In the genomic region with DNA sequence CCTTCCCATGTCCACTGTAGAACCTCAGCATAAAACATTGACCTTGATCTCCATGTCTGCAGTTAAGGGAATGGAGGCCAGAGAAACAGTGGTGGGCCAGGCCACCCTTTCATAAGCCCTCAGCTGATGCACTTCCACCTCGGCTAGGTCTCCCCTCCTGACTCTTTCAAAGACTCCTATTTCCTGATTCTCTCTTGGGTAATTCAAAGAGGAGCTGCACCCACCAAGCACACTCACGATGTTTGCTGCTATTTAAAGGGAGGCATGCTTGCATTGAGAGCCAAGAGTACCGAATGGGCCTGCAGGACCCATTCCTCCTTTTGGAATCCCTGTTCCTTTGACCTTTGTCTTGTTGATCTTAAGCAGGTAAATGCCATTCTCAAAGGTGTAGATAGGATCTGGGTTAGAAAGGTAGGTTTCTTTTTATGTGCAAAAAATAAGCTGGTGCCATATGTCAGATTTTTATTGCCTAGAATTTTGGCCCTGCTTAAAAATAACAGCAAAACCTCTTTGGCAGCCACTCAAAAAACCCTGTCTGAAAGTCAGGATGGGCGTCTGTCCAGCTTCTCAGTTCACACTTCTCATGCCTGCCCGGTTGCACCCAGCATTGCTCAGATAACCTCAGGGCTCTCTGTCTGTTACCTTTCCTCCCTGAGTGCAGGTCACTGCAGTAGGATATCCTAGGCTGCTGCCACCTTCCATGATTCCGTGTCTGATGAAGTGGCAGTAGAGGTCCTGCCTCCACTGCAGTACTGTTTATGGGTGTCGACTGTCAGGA, we compare ENCODE assay signal across 9 mouse cellular contexts.
DNase-seq lines count a peak whose midpoint lies in the region; ATAC-seq lines count a peak whose summit lies in the region.
"Had no signal": no experiment of that assay in that cellular context is flagged by ENCODE, and none has a peak within 500 bp of the region (broad histone marks: within the 10 kb centered on the region; RNA-seq: fewer than 3 reads in every experiment).

No protein-coding gene starts in this region.

- no peaks in the 10 kb centered on the region for H3K9me3 ChIP-seq in limb, embryonic 13.5 days
- no peaks in the 10 kb centered on the region for H3K9me3 ChIP-seq in limb, embryonic 10.5 days (replicated peaks)

- H3K4me1 ChIP-seq in limb, embryonic 13.5 days: peaks cover 23% of the 10 kb centered on the region
- no peaks in the 10 kb centered on the region for H3K4me1 ChIP-seq in limb, embryonic 10.5 days

- ATAC-seq in limb, embryonic 13.5 days (ENCODE audit: low FRiP score, low read depth): no peak
- ATAC-seq in activated CD4-positive, CD25-positive, alpha-beta regulatory T cell, adult 4 months: no peak

- peak overlapping the region; percentile 10; the same call in 1 of the 2 replicates for H3K27ac ChIP-seq in limb, embryonic 13.5 days
- no peak overlapping the region for H3K27ac ChIP-seq in limb, embryonic 10.5 days

- no peak overlapping the region; the same call in 1 of the 2 replicates for H3K9ac ChIP-seq in limb, embryonic 13.5 days

- WGBS in limb, embryonic 13.5 days: 71% methylated on average over 7 of the region's 7 CpGs
- 83% methylated on average over 7 of the region's 7 CpGs for WGBS in limb, embryonic 10.5 days

- no peak overlapping the region for H3K4me3 ChIP-seq in limb, embryonic 13.5 days
- no peak overlapping the region for H3K4me3 ChIP-seq in limb, embryonic 10.5 days
- H3K4me3 ChIP-seq: myocyte had no signal

- H3K27me3 ChIP-seq in limb, embryonic 13.5 days: no peaks in the 10 kb centered on the region
- no peaks in the 10 kb centered on the region for H3K27me3 ChIP-seq in limb, embryonic 10.5 days (ENCODE audit: low read depth, poor library complexity, severe bottlenecking)

- no peaks in the 10 kb centered on the region for H3K36me3 ChIP-seq in limb, embryonic 13.5 days
- no peaks in the 10 kb centered on the region for H3K36me3 ChIP-seq in limb, embryonic 10.5 days

- no peak for DNase-seq in limb, embryonic 10.5 days (ENCODE audit: low spot score)
- DNase-seq in cerebellum, adult 11 months: peak; percentile 77
- peak; percentile 36 for DNase-seq in gastrocnemius, postnatal 25 days
- DNase-seq in kidney, postnatal 4 days: peak; percentile 17 to 25
- no peak for DNase-seq in embryo, embryonic 10 days (ENCODE audit: low spot score)
- DNase-seq in retina, embryonic 14.5 days (ENCODE audit: low spot score): no peak

- no peak overlapping the region for H3K4me2 ChIP-seq in limb, embryonic 13.5 days (replicated peaks)

Comparison
In these comparisons a context has a peak if more than half of its experiments do, and no peak if none do; other contexts are left out.
1. DNase-seq: peak in cerebellum, adult 11 months (single experiment), gastrocnemius, postnatal 25 days (single experiment) and kidney, postnatal 4 days (2 of 2); none in limb, embryonic 10.5 days (single experiment), embryo, embryonic 10 days (single experiment) and retina, embryonic 14.5 days (single experiment).